Mouse (Mus musculus) embryonic facial prominence, embryonic 13.5 days (tissue): ENCODE measurements around the gene Camp. TPM values are rescaled to one million over a fixed set of nuclear protein-coding genes. Genes with fewer than 3 reads are reported as not detected.

Experiments used
- ATAC-seq: fragments of 200-750 bp; cut with Nextera tagmentation; 2 replicates; pipeline ENCODE4 v1.8.0; 2017; ENCODE audit warnings: low read depth; ENCODE audit not compliant: insufficient number of reproducible peaks, insufficient read depth, low FRiP score, low TSS enrichment
- H3K27ac ChIP-seq: fragments of 300-500 bp; sonication (generic); 2 replicates; pipeline ENCODE4 v1.5.1; 2015; ENCODE audit warnings: moderate library complexity, mild to moderate bottlenecking, inconsistent platforms
- H3K27me3 ChIP-seq: fragments of 300-500 bp; sonication (generic); 2 replicates; pipeline ENCODE4 v1.6.1; 2015; ENCODE audit warnings: mild to moderate bottlenecking, inconsistent platforms
- H3K36me3 ChIP-seq: fragments of 300-500 bp; sonication (generic); 2 replicates; pipeline ENCODE4 v1.6.1; 2015; ENCODE audit warnings: mild to moderate bottlenecking, inconsistent platforms
- H3K4me1 ChIP-seq: fragments of 300-500 bp; sonication (generic); 2 replicates; pipeline ENCODE4 v1.6.1; 2015; ENCODE audit warnings: inconsistent platforms
- H3K4me2 ChIP-seq: fragments of 300-500 bp; sonication (generic); 2 replicates; pipeline ENCODE4 v1.6.1; 2015; ENCODE audit warnings: moderate library complexity, mild to moderate bottlenecking, inconsistent platforms
- H3K4me3 ChIP-seq: fragments of 300-500 bp; sonication (generic); 2 replicates; pipeline ENCODE4 v1.5.1; 2015; ENCODE audit warnings: mild to moderate bottlenecking, inconsistent platforms
- H3K9ac ChIP-seq: fragments of 300-500 bp; sonication (generic); 2 replicates; pipeline ENCODE4 v1.6.1; 2015; ENCODE audit warnings: mild to moderate bottlenecking, inconsistent platforms
- H3K9me3 ChIP-seq: fragments of 300-500 bp; sonication (generic); 2 replicates; pipeline ENCODE4 v1.6.1; 2016; ENCODE audit warnings: inconsistent platforms
- WGBS: fragments of 180-500 bp; shearing (Covaris S2); methylation state at CpG from one replicate; pipeline ENCODE4 v1.1.7; 2015; ENCODE audit warnings: mixed read lengths; 5-methylcytosine and 5-hydroxymethylcytosine counted together
- polyA plus RNA-seq: library from polyadenylated mRNA; unstranded; fragments of >200 nt; fragmentation: Nextera tagmentation; extraction: Ambion mirVana; gene quantifications from 2 replicates; pipeline ENCODE4 v1.2.1, GENCODE M21; 2015

Gene Camp
- polyA plus RNA-seq, 1 experiment from 2014 or later, result 0.76 TPM

DNA sequence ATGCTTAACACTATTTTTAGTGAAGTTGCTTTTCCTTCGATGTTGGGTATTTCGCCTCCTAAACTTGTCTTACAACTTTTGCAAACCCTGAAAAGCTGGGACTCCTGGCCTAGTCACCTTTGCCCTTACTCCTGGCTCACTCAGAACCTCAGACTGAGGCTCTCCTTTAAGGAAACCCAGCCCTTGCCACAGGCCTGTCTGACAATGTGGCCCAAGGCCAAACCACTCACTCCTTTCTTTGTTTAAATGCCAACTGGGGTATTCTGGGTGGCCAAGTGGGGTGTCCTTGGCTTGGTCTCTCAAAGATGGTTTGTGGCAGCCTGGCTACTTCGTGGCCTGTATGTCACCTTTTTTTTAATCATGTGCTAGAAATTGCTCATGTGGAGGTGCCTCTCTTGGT, 27.3 kb upstream of the Camp start:
- peak overlapping the region; percentile 82 for H3K4me2 ChIP-seq
- ATAC-seq, result no peak
- peak overlapping the region; percentile 98 for H3K4me3 ChIP-seq
- peak overlapping the region; percentile 93 for H3K27ac ChIP-seq
- H3K27me3 ChIP-seq, result no peaks in the 10 kb centered on the region
- peak overlapping the region; percentile 98 for H3K9ac ChIP-seq
- 2% methylated on average over 3 of the region's 3 CpGs for WGBS
- no peaks in the 10 kb centered on the region for H3K9me3 ChIP-seq
- H3K4me1 ChIP-seq, result peaks cover 12% of the 10 kb centered on the region
- H3K36me3 ChIP-seq, result peaks cover 45% of the 10 kb centered on the region

DNA sequence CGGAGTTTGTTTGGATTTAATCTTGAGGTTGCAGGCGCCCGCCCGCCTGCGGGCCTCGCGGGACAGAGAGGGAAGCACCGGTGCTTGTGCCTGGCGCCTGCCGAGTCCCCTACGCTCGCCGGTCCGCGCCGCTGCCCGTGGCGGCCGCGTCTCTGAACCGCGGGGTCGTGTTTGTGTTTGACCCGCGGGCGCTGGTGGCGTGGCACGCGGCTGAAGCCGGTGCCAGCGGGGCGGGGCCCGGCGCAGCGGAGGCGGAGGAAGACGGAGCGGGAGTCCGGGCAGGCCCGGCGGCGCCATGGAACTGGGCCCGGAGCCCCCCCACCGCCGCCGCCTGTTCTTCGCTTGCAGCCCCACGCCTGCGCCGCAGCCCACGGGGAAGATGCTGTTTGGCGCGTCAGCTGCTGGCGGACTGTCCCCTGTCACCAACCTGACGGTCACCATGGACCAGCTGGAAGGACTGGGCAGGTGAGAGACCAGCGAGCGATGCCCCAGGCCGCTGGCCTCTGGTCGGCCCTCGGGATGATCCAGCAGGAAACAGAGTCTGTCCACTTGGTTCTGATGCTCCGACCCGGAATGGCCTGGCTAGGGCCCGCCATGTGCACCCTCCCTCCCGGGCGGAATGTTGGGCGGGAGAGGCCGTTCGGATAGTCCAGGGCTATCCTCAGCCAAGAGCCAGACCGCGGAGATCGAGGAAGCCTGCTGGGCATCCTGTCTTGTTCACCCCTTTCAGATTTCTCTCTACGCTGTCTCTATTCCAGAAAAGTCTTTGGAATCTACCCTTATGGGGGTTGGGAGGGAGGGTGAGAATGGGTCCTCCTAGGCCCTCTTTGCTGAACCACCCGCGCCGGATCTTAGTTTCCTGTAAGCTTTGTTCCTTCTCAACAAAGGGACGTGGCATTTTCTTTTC, 26.5 kb upstream of the Camp start:
- no peaks in the 10 kb centered on the region for H3K9me3 ChIP-seq
- peak overlapping the region; percentile 93 for H3K27ac ChIP-seq
- peak overlapping the region; percentile 98 for H3K9ac ChIP-seq
- WGBS, result under 1% methylated on average over 70 of the region's 76 CpGs
- peaks cover 12% of the 10 kb centered on the region for H3K4me1 ChIP-seq
- ATAC-seq, result peak; percentile 70
- peak overlapping the region; percentile 98 for H3K4me3 ChIP-seq
- H3K36me3 ChIP-seq, result peaks cover 36% of the 10 kb centered on the region
- no peaks in the 10 kb centered on the region for H3K27me3 ChIP-seq
- peak overlapping the region; percentile 82 for H3K4me2 ChIP-seq

DNA sequence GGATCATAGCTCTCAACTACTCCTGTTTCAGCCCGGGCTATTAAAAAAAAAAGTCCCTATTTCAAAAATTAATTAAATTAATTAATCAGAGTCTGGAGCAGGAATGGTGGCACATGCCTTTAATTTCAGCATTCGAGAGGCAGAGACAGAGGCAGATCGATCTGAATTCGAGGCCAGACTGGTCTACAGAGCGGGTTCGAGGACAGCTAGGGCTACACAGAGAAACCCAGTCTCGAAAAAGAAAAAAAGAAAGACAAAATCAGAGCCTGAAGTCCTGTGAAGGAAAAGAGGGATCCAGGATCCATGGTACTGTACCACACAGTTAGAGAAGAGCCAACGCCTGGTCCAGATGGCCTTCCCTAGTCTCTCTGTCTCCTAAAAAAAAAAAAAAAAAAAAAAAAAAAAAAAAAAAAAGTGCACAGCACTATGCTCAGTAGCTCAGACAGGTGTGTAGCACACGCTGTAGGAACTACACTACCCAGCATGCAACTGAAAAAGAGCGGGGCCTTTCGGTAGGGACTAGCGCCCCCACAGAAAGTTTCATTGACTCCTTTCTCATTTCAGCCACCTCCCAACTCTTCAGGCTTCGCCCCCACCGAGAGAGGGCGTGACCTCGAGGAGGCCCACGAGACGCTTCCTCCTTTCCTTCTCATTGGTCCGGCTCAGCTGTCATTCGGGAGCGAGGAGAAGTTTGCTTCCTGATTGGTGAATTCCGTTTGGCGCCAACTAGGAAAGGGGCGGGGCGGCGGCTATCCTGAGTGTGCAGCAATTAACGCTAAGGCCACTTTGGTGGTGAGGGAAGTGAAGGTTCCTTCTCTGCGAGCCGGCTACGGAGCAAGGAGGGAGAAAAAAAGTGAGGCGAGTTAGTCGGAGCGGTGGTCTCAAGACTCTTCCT, 25.6 kb upstream of the Camp start, which contains the start of gene Cdc25a:
Gene Cdc25a, plus strand, starts transcription at position 783 of the 895 bp plus-strand sequence.
- Histone ChIP-seq H3K9me3 (no peaks in the 10 kb centered on the region), H3K36me3 (peaks cover 27% of the 10 kb centered on the region), H3K4me1 (peaks cover 16% of the 10 kb centered on the region), H3K4me3 (peak within 1 kb of the TSS; percentile 98), H3K4me2 (peak within 1 kb of the TSS; percentile 82), H3K27me3 (no peaks in the 10 kb centered on the region), H3K27ac (peak within 1 kb of the TSS; percentile 93), H3K9ac (peak within 1 kb of the TSS; percentile 98)
- 5% methylated on average over 33 of the region's 33 CpGs for WGBS
- ATAC-seq, result peak; percentile 91

DNA sequence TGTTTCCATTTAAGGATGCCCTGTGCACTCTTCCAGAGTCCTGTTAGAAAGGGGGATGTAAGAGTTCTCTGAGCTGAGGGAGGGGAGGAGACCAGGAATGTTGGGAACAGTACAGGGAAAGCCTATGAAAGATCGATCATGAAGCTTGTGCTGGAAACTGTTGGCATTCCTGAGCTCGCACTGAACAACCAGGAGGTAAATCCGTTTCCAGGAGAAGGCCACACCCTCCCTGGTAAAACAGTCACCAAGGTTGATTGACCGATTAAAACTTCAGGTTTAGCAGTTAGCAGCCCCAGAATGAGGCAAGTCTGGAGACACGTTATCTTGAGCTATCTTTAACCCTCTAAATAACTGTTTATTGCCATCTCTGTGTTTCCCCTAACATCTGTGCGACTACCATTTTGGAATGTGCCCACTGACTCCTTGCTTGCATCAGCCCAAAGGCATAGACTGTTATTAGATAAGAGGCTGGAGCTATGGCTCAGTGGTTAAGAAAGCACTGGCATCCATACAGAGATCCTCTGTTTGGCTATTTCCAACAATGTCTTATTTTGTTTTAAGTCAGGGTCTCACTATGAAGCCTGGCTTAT, 21.7 kb upstream of the Camp start:
- H3K27me3 ChIP-seq, result no peaks in the 10 kb centered on the region
- no peak for ATAC-seq
- no peaks in the 10 kb centered on the region for H3K36me3 ChIP-seq
- H3K9me3 ChIP-seq, result no peaks in the 10 kb centered on the region
- no peak overlapping the region for H3K27ac ChIP-seq
- peaks cover 4% of the 10 kb centered on the region; the same call in 1 of the 2 replicates for H3K4me1 ChIP-seq
- no peak overlapping the region for H3K4me3 ChIP-seq
- 31% methylated on average over 6 of the region's 6 CpGs for WGBS
- H3K4me2 ChIP-seq, result no peak overlapping the region
- no peak overlapping the region for H3K9ac ChIP-seq

DNA sequence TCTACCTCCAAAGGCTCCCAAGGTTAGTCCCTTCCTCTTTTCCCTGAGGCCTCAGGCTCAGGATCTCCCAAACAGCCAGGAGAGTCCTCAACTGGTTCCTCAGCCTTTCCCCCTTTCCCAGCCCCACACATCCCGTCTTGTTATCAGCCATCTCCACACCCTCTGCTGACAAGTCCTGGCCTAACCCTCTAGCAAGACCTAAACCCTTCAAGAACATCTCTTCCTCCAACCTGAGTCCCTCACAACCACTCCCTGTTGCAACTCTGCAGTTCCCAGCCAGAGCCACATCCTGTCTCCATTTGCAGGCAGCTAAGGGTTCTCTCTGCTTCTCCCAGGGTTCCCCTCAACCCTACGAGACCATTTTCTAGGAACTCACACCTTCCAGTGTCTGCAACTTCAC, 16.8 kb upstream of the Camp start:
- Histone ChIP-seq H3K27ac (no peak overlapping the region), H3K4me2 (no peak overlapping the region), H3K9ac (no peak overlapping the region), H3K9me3 (no peaks in the 10 kb centered on the region), H3K4me3 (no peak overlapping the region), H3K36me3 (no peaks in the 10 kb centered on the region), H3K27me3 (no peaks in the 10 kb centered on the region), H3K4me1 (peaks cover 11% of the 10 kb centered on the region)
- whole genome bisulfite sequencing, result 68% methylated on average over 2 of the region's 2 CpGs
- ATAC-seq, result no peak

DNA sequence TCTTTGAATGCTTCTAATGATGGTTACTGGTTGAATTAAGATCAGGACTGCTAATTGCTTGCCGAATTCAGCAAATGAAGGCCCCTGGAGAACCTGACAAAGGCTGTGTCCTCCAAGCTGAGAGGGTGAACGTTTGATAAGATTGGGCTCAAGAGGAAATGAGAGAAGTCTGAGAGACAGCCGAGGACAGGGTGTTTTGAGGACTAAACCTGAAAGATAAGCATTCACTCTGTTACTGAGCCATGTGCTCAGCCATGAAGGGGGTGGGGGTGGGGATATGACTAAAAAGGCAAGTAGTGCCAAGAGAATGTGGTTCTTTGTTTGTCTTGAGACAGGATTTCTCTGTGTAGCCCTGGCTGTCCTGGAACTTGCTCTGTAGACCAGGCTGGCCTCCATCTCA, 13.7 kb upstream of the Camp start:
- no peak for ATAC-seq
- Histone ChIP-seq H3K4me2 (peak overlapping the region; percentile 49; the same call in 1 of the 2 replicates), H3K27ac (no peak overlapping the region), H3K9me3 (no peaks in the 10 kb centered on the region), H3K27me3 (no peaks in the 10 kb centered on the region), H3K36me3 (no peaks in the 10 kb centered on the region), H3K9ac (no peak overlapping the region), H3K4me1 (peaks cover 6% of the 10 kb centered on the region; the same call in 1 of the 2 replicates), H3K4me3 (no peak overlapping the region)
- 58% methylated on average over 3 of the region's 3 CpGs for WGBS

DNA sequence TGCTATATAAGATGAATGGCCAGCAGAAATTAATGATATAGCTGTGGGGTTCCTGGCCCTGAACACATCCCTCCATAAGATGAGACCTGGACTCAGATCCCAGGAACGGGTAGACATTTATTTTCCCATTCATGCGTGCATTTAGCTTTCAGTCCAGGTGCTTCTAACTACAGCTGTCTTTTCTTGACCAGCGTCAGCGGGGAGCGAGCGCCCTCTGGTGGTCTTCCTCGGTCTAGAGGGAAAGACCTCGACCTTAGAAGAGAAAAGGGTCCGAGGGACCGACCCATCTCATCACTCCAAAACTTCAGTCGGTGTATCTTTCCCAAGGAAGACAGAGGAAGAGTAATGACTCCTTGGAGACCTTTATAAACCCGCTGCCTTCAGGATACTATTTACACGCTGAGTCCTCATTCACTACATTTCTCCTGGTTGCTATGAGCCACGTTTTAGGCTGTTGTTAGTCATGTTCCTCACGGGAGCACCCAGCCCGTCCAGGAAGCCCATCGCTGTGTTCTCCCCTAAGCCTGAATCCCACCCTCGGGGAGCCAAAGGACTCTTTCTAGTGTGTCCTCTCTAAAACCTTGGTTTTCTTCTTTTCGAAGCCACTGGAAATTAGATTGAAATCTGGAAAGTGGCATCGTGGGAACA, 13.1 kb upstream of the Camp start:
- no peaks in the 10 kb centered on the region for H3K27me3 ChIP-seq
- no peak overlapping the region for H3K27ac ChIP-seq
- WGBS, result 17% methylated on average over 20 of the region's 20 CpGs
- H3K4me2 ChIP-seq, result peak overlapping the region; percentile 49
- H3K4me3 ChIP-seq, result no peak overlapping the region
- peaks cover 6% of the 10 kb centered on the region; the same call in 1 of the 2 replicates for H3K4me1 ChIP-seq
- H3K36me3 ChIP-seq, result no peaks in the 10 kb centered on the region
- peak overlapping the region; percentile 52; the same call in 1 of the 2 replicates for H3K9ac ChIP-seq
- no peaks in the 10 kb centered on the region for H3K9me3 ChIP-seq
- no peak for ATAC-seq

DNA sequence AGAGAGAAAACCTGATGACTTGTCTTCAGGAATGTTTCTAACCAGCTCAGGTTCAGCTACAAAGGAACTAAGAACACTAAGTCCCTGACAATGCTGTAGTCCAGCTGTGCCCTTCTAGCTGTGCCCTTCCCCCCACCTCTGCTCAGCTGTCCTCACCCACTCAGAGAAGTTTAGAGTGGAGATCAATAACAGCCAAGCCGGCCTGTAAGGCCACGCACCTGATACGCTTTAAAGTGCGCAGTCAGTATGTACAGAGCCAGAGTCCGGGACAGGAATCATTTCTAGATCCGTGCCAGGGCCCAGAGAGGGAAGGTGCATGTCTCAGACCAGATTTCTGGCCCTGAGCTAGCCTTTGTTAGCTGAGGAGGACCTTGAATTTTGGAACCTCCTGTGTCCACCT, 6.5 kb upstream of the Camp start:
- Histone ChIP-seq H3K27me3 (no peaks in the 10 kb centered on the region), H3K9me3 (no peaks in the 10 kb centered on the region), H3K27ac (no peak overlapping the region), H3K36me3 (no peaks in the 10 kb centered on the region), H3K9ac (no peak overlapping the region), H3K4me1 (no peaks in the 10 kb centered on the region), H3K4me3 (no peak overlapping the region), H3K4me2 (no peak overlapping the region)
- ATAC-seq, result no peak
- 75% methylated on average over 6 of the region's 6 CpGs for WGBS

DNA sequence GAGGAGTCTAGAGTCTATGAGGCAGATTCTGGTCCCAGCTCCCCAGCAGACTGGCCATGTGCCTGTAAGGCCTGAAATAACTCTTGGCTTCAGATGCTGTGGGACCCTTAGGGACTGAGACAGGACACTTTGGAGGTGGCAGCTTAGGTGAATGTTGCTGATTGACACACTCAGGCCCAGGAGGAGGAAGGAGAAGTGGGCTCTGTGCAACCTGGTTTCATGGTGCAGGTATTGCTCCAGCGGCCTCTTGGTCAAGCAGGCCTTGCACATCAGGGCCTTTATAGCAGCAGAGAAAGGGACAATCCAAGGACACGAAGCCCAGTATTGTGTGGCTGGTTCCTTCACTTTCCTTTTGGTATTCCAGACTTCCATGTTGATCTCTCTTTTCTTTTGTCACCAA, 4.9 kb upstream of the Camp start:
- H3K9me3 ChIP-seq, result no peaks in the 10 kb centered on the region
- H3K9ac ChIP-seq, result no peak overlapping the region
- no peaks in the 10 kb centered on the region for H3K36me3 ChIP-seq
- no peak overlapping the region for H3K4me2 ChIP-seq
- no peaks in the 10 kb centered on the region for H3K27me3 ChIP-seq
- peaks cover 2% of the 10 kb centered on the region for H3K4me1 ChIP-seq
- 87% methylated on average over 2 of the region's 2 CpGs for WGBS
- no peak overlapping the region for H3K4me3 ChIP-seq
- H3K27ac ChIP-seq, result no peak overlapping the region
- no peak for ATAC-seq

DNA sequence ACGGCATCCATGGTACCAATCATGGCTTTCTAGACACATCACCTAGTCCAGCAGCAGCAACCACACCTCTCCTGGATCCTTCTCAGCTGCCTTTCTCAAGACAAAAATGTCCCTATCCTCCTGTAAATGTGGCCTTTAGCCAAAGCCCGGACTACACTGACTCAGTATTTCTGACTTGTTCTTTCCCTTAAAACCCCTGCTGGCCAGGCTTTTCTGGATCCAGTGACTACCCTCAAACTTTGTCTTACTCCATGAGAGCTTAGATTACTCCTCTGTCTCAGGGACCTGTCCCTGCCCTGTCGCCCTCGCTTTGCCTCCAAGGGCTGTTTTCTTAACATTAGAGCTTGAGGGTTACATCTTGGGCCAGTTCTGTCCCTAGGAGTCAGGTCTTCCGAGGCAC, 682 bp upstream of the Camp start:
- 88% methylated on average over 5 of the region's 5 CpGs for WGBS
- H3K27ac ChIP-seq, result no peak overlapping the region
- H3K4me3 ChIP-seq, result no peak overlapping the region
- no peak overlapping the region for H3K4me2 ChIP-seq
- H3K9ac ChIP-seq, result no peak overlapping the region
- no peaks in the 10 kb centered on the region for H3K9me3 ChIP-seq
- ATAC-seq, result no peak
- H3K27me3 ChIP-seq, result no peaks in the 10 kb centered on the region
- peaks cover 6% of the 10 kb centered on the region for H3K4me1 ChIP-seq
- peaks cover 4% of the 10 kb centered on the region; the same call in 1 of the 2 replicates for H3K36me3 ChIP-seq

DNA sequence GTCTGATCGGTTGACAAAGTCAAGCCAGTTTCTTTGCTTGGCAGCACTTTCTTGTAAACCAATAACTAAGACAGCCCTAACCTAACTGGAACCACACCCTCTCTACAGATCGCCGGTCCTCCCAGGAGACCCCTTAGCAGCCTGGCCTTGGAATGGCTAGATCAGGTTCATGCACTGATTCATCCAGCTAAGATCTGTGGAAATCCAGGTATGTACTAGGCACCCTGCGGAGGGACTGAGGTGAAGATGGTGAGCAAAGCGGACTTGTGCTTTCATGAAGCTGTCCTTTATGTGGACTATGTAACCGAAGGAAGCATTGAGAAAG, 16.4 kb downstream of the Camp start:
- peak overlapping the region; percentile 80 for H3K9ac ChIP-seq
- peaks cover 34% of the 10 kb centered on the region for H3K36me3 ChIP-seq
- 11% methylated on average over 6 of the region's 6 CpGs for WGBS
- no peaks in the 10 kb centered on the region for H3K9me3 ChIP-seq
- 0 out of 2 replicates have a peak, but pooled peaks have one; percentile 10 for ATAC-seq
- H3K27me3 ChIP-seq, result no peaks in the 10 kb centered on the region
- H3K4me1 ChIP-seq, result peaks cover 10% of the 10 kb centered on the region; the same call in 1 of the 2 replicates
- peak overlapping the region; percentile 59 for H3K4me3 ChIP-seq
- no peak overlapping the region for H3K27ac ChIP-seq
- peak overlapping the region; percentile 91 for H3K4me2 ChIP-seq
